Mouse (Mus musculus): ENCODE data around the gene Pkd1l2. TPM values are rescaled to one million over a fixed set of nuclear protein-coding genes. Genes with fewer than 3 reads are reported as not detected.

Pkd1l2 gene
- total RNA-seq (2015; ENCODE audit: low replicate concordance) (1.1 TPM in 1 of 2 replicates, not detected in the other), total RNA-seq (2017; ENCODE audit: low replicate concordance) (not detected in 2 replicates)

GRCm38 (mm10) chr8:117082399-117082872, at the start of gene Pkd1l2:
Gene Pkd1l2 (minus strand): TSS chr8:117082449.
- no peak for ATAC-seq (replicated peaks; ENCODE audit: low FRiP score, poor library complexity, severe bottlenecking)

DNA sequence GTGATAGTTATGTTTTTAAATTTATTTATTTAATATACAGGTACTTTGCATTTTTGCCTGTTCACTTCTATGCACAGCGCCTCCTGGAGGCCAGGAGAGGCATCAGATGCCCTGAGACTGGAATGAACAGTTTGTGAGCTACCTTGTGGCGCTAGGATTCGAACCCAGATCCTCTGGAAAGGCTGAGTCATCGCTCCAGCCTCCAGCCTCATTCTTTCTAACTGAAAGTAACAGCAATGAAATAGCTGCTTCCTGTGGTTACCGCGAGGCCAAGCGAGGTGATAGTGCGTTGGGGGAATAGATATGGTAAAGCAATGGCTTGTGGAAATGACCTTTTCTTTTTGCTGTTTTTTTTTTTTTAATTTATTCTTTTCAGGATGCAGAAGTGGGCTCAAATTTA, 44.8 kb upstream of the Pkd1l2 start:
- no peak for ATAC-seq (replicated peaks; ENCODE audit: low FRiP score, poor library complexity, severe bottlenecking)

DNA sequence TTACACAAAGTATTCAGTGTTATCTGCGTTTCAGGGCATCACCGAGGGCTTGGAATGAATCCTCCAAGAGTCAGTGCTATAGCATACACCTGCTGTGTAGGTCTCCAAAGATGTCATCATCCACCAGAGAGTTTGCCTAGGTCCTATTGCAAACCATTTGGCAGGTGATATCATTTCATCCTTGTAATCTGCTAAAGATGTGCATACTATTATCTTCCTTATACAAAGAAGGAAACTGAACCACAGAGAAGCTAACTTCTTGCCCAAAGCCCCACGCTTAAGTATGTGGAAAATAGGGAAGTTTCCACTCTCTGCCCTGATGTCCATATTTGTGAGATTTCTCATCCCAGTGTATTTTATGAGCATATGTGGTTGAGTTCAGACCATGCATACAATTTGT, 44.2 kb upstream of the Pkd1l2 start:
- no peak for ATAC-seq (replicated peaks; ENCODE audit: low FRiP score, poor library complexity, severe bottlenecking)

DNA sequence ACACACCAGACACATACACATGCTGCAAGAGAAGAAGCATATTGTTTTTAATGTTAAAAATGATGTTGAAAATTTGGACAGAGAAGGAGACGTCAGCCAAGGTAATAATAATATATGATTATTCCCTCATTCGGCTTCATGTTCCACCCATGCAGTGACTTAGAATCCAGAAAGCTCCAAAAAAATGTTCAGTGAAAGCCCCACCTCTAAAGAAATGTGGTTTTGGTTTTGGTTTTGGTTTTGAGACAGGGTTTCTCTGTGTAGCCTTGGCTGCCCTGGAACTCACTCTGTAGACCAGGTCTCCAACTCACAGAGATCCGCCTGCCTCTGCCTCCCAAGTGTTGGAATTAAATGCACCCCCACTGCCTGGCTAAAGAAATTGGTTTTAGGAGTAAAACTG, 43.6 kb upstream of the Pkd1l2 start:
- ATAC-seq (replicated peaks; ENCODE audit: low FRiP score, poor library complexity, severe bottlenecking) = no peak

GRCm38 (mm10) chr8:117123850-117124633, 41.8 kb upstream of the Pkd1l2 start:
- ATAC-seq (replicated peaks; ENCODE audit: low FRiP score, poor library complexity, severe bottlenecking) = no peak

DNA sequence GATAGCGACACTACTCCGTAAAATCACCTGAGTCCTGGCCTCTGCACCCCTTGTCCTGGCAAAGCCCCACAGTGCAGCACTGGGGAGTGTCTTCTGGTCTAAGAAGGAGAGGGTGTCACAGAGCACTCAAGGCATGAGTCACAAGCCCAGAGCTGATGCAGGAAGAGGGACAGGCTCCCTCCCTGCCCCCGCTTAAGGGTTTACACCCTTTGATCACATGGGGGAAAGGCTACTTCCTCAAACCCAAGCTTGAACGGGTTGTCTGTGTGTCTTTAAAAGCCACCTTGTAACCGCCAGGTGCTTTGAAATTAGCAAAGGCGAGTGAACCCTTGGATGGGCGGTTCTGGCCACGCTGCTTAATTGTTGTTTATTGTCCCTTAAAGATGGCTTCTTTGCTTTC, 39.0 kb upstream of the Pkd1l2 start:
- ATAC-seq (replicated peaks; ENCODE audit: low FRiP score, poor library complexity, severe bottlenecking) = no peak

GRCm38 (mm10) chr8:117118409-117118808, 36.2 kb upstream of the Pkd1l2 start:
- ATAC-seq (replicated peaks; ENCODE audit: low FRiP score, poor library complexity, severe bottlenecking) = no peak

DNA sequence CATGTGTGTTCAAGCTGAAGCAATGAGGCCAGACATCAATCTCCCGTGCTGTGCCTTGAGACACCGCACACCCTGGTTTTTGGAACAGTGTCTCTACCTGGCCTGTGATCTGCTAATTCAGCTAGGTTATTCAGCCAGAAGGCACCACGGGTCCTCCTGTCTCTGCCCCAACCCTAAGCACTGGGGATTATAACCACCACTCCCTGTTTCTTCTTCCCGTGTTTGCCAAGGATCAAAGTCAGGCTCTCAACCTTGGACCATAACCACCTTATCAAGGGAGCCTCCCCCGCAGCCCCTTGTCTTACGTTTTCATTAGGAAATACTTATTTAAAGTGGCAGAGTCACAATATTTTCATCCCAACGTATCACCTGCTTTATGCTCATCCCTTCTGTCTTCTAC, 34.3 kb upstream of the Pkd1l2 start:
- no peak; the same call in 1 of the 2 replicates for ATAC-seq (replicated peaks; ENCODE audit: low FRiP score, poor library complexity, severe bottlenecking)

DNA sequence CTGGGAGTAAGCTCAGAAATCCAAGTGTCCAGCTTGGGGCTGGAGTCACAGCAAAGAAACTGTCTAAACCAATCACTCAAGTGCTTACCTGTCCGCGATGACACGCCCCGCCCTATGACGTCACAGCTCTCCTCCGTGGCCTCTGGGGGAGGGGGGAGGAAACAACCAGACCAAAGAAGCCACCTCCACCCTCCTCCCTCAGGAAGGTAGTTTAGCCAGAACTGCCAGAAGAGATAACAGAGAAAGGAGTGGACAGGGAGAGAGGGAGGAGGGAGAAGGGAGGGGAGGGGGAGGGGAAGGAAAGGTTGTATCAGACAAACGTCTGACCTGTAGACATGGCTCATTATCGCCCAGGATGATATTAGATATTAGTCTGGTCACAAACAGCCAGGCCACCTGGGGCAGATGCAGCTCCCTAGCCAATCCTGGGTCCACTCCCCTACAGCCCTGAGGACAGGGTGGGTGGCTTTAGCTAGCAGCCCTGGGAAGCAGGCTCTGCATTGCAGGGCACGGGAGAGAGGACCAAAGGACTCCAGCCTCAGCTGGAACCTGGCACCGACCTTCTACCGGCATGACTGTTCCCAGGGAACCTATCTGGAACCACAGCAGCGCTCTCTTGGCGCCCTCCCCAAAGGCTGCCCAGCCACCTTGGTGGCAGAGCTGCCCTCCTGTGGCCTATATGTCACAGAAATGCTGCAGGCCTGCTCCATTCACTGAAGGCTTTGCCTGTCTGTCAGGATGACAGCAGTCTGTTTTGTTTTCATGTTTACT, 33.6 kb upstream of the Pkd1l2 start:
- ATAC-seq (replicated peaks; ENCODE audit: low FRiP score, poor library complexity, severe bottlenecking) = peak; percentile 66

DNA sequence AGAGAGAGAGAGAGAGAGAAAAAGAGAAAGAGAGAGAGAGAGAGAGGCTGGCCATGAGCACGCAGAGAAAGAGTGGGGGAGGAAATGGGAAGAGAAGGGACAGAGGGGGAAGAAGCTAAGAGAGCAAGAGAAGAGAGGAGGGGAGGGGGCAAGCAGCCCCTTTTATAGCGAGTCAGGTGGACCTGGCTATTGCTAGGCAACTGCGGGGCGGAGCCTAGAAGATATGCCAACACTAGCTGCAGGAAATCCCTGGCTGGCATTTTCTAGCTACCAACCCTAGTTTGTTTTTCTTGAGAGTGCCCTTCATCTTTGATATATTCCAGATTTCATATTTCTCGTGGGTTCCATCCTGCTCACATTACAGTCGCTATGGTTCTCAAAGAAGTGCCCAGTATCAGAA, 32.8 kb upstream of the Pkd1l2 start:
- no peak for ATAC-seq (replicated peaks; ENCODE audit: low FRiP score, poor library complexity, severe bottlenecking)

- ATAC-seq (replicated peaks; ENCODE audit: low FRiP score, poor library complexity, severe bottlenecking) = no peak
Observed at GRCm38 (mm10) chr8:117112261-117112660, 30.0 kb upstream of the Pkd1l2 start.

DNA sequence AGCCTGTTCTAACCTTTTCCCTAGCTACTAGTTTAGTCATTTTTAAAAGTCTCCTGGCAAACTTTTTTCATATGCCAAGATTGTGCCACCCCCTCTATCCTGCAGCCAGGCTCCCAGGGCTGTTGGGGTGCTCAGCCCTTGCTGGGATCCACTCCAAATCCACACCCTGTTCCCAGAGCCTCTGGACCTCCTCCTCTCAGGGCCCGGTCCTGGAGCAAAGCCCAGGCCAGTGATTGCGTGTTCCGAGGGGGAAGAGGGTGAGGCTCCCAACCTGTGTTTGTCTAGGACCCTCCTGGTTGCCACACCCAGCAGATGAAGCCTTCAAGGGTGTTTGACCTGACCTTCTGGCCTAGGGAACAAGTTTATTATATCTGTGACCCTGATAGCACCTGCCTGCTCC, 29.4 kb upstream of the Pkd1l2 start:
- ATAC-seq (replicated peaks; ENCODE audit: low FRiP score, poor library complexity, severe bottlenecking) = no peak

DNA sequence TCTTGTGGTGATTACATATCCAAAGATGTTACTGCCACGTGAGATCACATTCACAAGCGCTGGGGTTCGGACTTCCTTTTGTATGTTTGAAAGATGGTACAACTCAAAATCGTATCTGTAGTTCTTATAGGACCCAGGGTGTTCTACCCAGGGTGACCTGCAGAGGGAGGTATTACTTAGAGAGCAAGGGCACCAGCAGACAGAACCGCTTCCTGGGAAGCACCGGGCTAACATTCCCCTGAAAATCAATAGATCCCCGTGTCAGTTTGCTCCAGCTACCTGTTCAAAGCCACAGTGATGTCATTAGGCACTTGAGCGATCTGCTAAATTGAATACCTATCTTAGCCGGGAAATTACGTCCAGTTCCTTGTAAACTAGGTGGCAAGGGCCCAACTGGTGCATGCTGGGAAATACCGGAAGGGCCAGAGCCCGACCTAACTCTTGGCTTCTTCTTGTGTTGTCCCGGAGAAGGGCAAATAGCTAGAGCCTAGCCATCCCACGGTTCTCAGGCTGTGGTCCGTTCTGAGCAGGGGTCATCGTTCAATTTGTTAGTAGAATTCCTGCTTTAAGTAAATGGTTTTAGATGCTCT, 27.6 kb upstream of the Pkd1l2 start:
- ATAC-seq (replicated peaks; ENCODE audit: low FRiP score, poor library complexity, severe bottlenecking) = peak; percentile 56

DNA sequence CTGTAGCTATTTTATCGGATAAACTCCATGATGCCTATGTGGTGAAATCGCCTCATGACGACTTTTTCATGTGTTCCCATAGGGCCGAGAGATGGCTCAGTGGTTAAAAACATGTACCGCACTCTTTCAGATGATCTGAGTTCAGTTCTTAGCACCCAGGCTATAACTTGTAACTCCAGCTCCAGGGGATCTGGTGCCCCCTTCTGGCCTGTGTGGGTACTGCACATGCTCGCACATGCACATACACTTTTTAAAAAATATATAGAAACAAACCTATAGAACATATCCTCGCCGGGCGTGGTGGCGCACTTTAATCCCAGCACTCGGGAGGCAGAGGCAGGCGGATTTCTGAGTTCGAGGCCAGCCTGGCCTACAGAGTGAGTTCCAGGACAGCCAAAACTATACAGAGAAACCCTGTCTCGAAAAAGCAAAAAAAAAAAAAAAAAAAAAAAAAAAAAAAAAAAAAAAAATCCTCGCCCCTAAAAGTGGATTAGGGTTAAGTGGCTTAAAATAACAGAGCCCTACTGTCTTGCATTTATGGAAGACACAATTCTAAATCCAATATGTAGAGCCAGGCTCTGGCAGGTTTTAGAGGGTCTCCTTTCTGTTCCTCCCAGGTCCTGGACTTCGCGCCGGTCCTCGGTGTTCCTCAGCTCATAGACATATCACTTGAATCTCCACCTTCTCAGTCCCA, 26.9 kb upstream of the Pkd1l2 start:
- no peak for ATAC-seq (replicated peaks; ENCODE audit: low FRiP score, poor library complexity, severe bottlenecking)

DNA sequence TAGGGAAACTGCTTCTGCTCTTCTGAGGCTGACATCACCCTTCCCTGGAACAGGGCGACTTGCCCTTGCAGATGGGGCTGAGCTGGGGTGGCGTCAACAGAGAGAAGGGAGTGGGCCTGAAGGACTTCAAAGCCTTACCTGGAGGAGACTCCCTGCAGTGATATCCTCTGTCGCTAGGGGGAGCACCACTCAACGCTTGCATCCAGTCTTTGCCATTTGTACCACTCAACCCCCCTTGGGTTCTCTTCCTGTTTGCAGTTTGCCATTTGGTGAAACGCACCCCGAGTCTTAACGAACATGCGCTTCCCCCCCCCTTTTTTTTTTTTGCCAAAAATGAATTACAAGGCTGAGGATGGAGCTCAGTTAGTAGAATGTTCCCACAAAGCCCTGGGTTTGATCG, 25.3 kb upstream of the Pkd1l2 start:
- ATAC-seq (replicated peaks; ENCODE audit: low FRiP score, poor library complexity, severe bottlenecking) = peak; percentile 73

DNA sequence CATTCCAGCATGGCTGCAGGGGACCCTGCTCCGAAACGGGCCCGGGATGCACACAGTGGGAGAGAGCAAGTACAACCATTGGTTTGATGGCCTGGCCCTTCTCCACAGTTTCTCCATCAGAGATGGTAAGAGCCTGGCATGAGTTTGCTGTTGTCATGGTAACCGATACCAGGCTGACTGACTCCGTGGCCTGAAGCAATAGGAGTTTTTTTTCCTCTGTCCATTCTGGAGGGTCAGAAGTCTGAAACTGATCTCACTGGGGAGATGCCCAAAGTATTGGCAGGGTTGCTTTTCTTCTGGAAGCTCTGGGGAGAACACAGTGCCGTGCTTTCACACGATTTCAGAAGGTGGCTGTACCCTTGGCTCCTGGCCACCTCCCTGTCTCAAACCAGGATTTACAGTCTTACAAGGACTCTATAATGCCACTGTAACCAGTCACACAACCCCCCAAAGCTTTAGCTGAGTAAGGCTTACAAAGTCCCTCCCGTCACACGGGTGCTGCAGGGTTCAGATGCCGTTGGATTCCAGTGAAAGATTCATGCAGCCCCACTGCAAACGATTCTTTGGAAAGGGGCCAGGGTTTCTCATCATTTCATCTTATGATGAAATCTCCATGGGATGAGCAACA, 15.4 kb upstream of the Pkd1l2 start:
- no peak for ATAC-seq (replicated peaks; ENCODE audit: low FRiP score, poor library complexity, severe bottlenecking)

DNA sequence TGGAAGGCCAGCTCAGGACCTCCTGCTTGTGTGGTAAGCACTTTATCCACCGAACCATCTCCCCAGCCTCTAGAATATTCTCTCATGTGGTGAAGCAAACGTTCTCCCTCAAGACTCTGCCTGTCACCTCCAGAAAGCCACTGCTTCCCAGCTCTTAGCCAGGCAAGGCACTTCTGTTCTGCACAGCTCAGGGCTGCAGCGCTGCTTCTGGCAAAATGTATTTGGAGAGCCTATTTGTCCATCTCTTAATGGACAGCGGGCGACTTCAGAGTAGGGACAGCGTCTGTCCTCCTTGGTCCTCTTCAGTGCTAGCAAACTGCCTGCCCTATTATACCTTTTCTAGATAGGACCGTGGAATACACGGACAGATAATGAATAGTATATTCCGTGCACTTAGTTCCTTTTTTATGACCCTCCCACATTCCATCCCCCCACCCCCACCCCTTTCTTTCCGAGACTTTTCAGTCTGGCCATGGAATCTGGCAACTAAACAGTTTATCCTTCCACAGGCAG, 14.9 kb upstream of the Pkd1l2 start:
- ATAC-seq (replicated peaks; ENCODE audit: low FRiP score, poor library complexity, severe bottlenecking) = no peak

DNA sequence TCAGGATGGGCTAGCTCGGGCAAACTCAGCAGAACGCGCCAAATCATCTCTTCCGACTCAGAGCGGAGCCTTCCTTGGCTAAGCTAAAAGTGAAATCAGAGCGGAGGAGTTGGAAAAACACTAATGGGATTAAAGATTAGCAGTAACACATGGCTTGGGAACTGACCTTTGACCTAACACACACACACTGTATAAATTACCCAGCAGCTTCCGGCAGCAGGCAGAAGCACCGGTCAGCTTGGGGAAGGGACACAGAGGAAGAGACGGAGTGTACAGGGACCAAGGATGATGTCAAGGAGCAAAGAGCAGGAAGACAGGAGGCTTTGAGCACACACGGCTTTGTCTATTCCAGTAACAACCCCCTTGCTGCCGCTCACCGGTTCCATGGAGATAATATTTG, 13.4 kb upstream of the Pkd1l2 start, which contains the start of gene Bco1:
Bco1 (plus strand) TSS at position 208 of the 400 bp plus-strand sequence.
- ATAC-seq (replicated peaks; ENCODE audit: low FRiP score, poor library complexity, severe bottlenecking) = no peak

DNA sequence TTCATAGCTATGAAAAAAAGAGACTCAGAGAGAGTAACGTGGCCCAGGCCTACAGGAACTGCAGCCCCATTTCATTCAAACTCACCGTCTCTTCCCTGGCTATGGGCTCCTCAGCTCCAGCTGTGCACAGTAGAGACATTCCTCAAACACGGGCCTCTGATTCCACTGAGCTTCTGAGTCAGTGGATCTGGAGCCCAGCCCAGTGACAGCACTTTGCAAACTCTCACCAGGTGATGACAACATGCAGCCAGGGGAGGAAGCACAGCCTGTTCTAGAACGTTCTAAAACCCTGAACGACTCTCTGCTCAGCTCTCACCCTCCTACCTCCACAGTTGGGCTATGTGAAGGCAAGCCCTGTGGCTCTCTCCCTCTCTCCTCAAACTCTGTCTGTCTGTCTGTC, 11.8 kb upstream of the Pkd1l2 start:
- ATAC-seq (replicated peaks; ENCODE audit: low FRiP score, poor library complexity, severe bottlenecking) = no peak

Data from erythroid progenitor cell, adult 5-6 weeks (primary cell).